Mouse (Mus musculus) G1E (cell line): ENCODE results near the gene Klf13.

Experiments used
- CTCF ChIP-seq: IDR thresholded peaks from 2 replicates; pipeline ENCODE4 v1.5.1; 2012; ENCODE audit warnings: low read depth, low read length, inconsistent platforms, mixed read lengths
- GATA1 ChIP-seq: IDR thresholded peaks from 2 replicates; pipeline ENCODE4 v1.6.1; 2012; ENCODE audit warnings: borderline replicate concordance, low read length, inconsistent platforms, mixed read lengths
- POLR2AphosphoS5 ChIP-seq: IDR thresholded peaks from 2 replicates; pipeline ENCODE4 v1.6.1; 2012; ENCODE audit warnings: low read depth, low read length, inconsistent platforms; ENCODE audit not compliant: insufficient replicate concordance

- TF ChIP-seq CTCF (no peak), POLR2AphosphoS5 (no peak), GATA1 (no peak)
Measured at GRCm38 (mm10) chr7:63938066-63938913, 425 bp downstream of the Klf13 start.
